Mouse (Mus musculus) intestine, embryonic 16.5 days (tissue): ENCODE measurements around the gene Nosip. TPM values are rescaled to one million over a fixed set of nuclear protein-coding genes. Genes with fewer than 3 reads are reported as not detected.
"Not testable (repeated sequence)": the region's sequence is repeated elsewhere in the genome, so short reads cannot be mapped to it uniquely, and the experiment has no call there.

Experiments
- ATAC-seq: fragments of 200-750 bp; cut with Nextera tagmentation; 2 replicates; pipeline ENCODE4 v1.8.0; 2017; ENCODE audit warnings: moderate TSS enrichment, moderate library complexity
- H3K27ac ChIP-seq: fragments of 300-500 bp; sonication (generic); 2 replicates; pipeline ENCODE4 v1.5.1; 2014; ENCODE audit warnings: mild to moderate bottlenecking, low read length
- H3K27me3 ChIP-seq: fragments of 300-500 bp; sonication (generic); replicated peaks from 2 replicates; pipeline ENCODE4 v1.6.1; 2014; ENCODE audit warnings: low read length, control low read depth, mixed read lengths; ENCODE audit not compliant: control insufficient read depth, insufficient read depth
- H3K36me3 ChIP-seq: fragments of 300-500 bp; sonication (generic); 2 replicates; pipeline ENCODE4 v1.6.1; 2014; ENCODE audit warnings: low read length, control low read depth; ENCODE audit not compliant: control insufficient read depth, insufficient read depth
- H3K4me1 ChIP-seq: fragments of 300-500 bp; sonication (generic); 2 replicates; pipeline ENCODE4 v1.6.1; 2014; ENCODE audit warnings: low read length, control low read depth, mixed read lengths; ENCODE audit not compliant: control insufficient read depth, insufficient read depth
- H3K4me2 ChIP-seq: fragments of 300-500 bp; sonication (generic); 2 replicates; pipeline ENCODE4 v1.6.1; 2014; ENCODE audit warnings: low read depth, low read length, control low read depth
- H3K4me3 ChIP-seq: fragments of 300-500 bp; sonication (generic); 2 replicates; pipeline ENCODE4 v1.5.1; 2014; ENCODE audit warnings: mild to moderate bottlenecking, low read length
- H3K9ac ChIP-seq: fragments of 300-500 bp; sonication (generic); 2 replicates; pipeline ENCODE4 v1.6.1; 2014; ENCODE audit warnings: low read depth, low read length
- H3K9me3 ChIP-seq: fragments of 300-500 bp; sonication (generic); 2 replicates; pipeline ENCODE4 v1.6.1; 2016; ENCODE audit warnings: low read length, control low read depth; ENCODE audit not compliant: control insufficient read depth
- WGBS: fragments of 180-500 bp; shearing (Covaris S2); extraction: QIAGEN DNeasy Blood & Tissue Kit; methylation state at CpG from one replicate; pipeline ENCODE4 v1.1.7; 2014; 5-methylcytosine and 5-hydroxymethylcytosine counted together
- microRNA counts: library from miRNA; unstranded; fragments of <30 nt; microRNA quantifications from one replicate; lab custom pipeline; 2016
- microRNA-seq: library from miRNA; unstranded; fragments of <30 nt; microRNA quantifications from one replicate; pipeline ENCODE4, GENCODE M21; 2016
- polyA plus RNA-seq: library from polyadenylated mRNA; unstranded; fragments of >200 nt; fragmentation: Nextera tagmentation; extraction: Ambion mirVana; gene quantifications from 2 replicates; pipeline ENCODE4 v1.2.1, GENCODE M21; 2015

The Nosip gene
- polyA plus RNA-seq, 1 experiment from 2014 or later, result 56.0 TPM

- H3K36me3 ChIP-seq, result peaks cover 44% of the 10 kb centered on the region
- WGBS, result under 1% methylated on average over 59 of the region's 59 CpGs
- no peaks in the 10 kb centered on the region for H3K9me3 ChIP-seq
- ATAC-seq, result peak; percentile 81
- H3K4me2 ChIP-seq, result peak within 1 kb of the TSS; percentile 64
- peak within 1 kb of the TSS; percentile 86 for H3K27ac ChIP-seq
- no peaks in the 10 kb centered on the region for H3K27me3 ChIP-seq
- H3K9ac ChIP-seq, result peak within 1 kb of the TSS; percentile 97
- H3K4me1 ChIP-seq, result peaks cover 36% of the 10 kb centered on the region
- H3K4me3 ChIP-seq, result peak within 1 kb of the TSS; percentile 93
These were observed 62.3 kb downstream of the Nosip start, which contains the start of gene Rps11 for GRCm38 (mm10) chr7:45124224-45125143. Rps11 (minus strand) TSS chr7:45124439.

- no peak for ATAC-seq
- 0 out of 2 replicates have a peak overlapping the region, but pooled peaks have one; percentile 31 for H3K9ac ChIP-seq
- no peaks in the 10 kb centered on the region for H3K9me3 ChIP-seq
- peak overlapping the region; percentile 93; the same call in 1 of the 2 replicates for H3K4me3 ChIP-seq
- H3K36me3 ChIP-seq, result peaks cover 39% of the 10 kb centered on the region
- H3K4me1 ChIP-seq, result peaks cover 40% of the 10 kb centered on the region
- H3K27ac ChIP-seq, result peak overlapping the region; percentile 85; the same call in 1 of the 2 replicates
- peak overlapping the region; percentile 13; the same call in 1 of the 2 replicates for H3K4me2 ChIP-seq
- WGBS, result 17% methylated on average over 7 of the region's 7 CpGs
- H3K27me3 ChIP-seq, result no peaks in the 10 kb centered on the region
These were observed 62.9 kb downstream of the Nosip start for GRCm38 (mm10) chr7:45125144-45125600.

GRCm38 (mm10) chr7:45125649-45126048 is 63.4 kb downstream of the Nosip start:
- Histone ChIP-seq H3K4me3 (peak overlapping the region; percentile 77), H3K4me1 (peaks cover 40% of the 10 kb centered on the region), H3K9ac (peak overlapping the region; percentile 97), H3K4me2 (peak overlapping the region; percentile 73), H3K36me3 (peaks cover 39% of the 10 kb centered on the region), H3K27ac (peak overlapping the region; percentile 85)
- not testable (repeated sequence) for H3K27me3 ChIP-seq, ATAC-seq, H3K9me3 ChIP-seq
- 67% methylated on average over 5 of the region's 5 CpGs for WGBS

DNA sequence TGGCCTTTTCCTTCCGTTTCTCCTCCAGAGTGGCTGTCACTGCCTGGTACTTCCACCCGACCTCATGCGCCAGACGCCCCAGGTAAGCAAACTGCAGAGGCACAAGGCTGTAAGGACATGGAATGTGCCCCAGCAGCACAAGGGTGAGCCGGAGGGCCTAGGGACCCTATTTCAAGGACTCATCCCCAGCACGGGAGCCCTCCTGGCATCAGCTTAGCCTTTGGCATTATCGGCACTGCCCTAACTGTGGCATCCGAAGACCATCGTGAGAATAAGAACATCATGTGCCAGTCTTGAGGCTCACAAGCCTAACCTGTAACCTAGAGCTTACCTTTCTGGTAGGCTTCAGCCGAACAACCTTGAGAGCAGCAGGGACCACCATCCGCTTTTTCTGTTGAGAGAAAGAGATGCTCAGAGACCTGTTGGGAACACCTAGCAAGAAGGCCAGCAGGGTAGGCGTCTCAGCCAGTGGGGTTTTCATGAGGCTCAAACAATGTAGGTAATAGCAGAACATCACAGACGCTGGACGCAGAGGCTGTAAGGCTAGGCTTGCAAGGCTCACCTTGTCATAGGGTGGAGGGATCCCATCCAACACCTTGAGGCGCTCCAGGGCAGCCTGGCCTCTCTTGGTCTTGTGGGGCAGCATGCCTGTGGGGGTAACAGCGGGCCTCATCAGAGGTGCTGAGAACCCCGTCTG is 64.1 kb downstream of the Nosip start:
- WGBS, result 65% methylated on average over 17 of the region's 17 CpGs

DNA sequence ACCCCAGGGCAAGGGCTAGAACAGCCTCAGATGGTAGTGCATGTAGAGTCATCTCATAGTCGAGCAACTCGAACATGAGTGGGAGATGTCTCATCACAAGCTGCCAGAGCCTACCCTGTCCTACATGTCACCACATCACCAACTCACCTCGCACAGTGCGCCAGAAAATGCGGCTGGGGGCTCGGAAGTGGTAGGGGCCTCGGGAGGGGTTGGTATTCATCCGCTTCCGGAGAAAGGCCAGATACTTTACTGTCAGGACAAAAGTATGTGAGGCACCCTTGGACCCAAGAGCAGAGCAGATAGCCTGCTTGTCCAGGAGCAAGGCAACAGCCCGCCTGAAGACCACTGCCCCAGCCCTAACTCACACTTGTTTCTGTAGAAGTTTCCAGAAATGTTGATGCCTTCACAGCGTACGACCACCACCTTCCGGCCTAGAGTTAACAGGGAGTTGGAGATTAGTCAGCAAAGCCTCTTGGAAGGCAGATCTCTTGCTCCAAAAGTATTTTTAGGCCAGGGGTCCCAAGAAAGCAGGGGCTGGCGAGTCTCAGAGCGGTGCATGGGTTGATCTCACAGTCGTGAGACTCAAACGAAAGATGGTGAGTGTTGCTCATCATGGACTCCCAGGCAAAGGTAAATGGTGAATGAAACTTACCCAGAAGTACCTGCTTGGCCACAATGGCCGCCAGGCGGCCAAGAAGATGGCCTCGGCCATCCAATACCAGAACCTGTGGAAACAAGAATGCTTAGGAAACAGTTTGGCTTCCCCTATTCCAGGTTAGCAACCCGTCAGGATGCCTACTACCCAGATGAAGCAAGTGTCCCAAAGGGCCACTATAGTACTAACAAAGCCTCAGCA is 64.8 kb downstream of the Nosip start:
- peaks cover 28% of the 10 kb centered on the region for H3K36me3 ChIP-seq
- peak overlapping the region; percentile 97 for H3K9ac ChIP-seq
- H3K27ac ChIP-seq, result peak overlapping the region; percentile 83
- H3K4me3 ChIP-seq, result peak overlapping the region; percentile 77
- no peak for ATAC-seq
- H3K9me3 ChIP-seq, result no peaks in the 10 kb centered on the region
- H3K27me3 ChIP-seq, result no peaks in the 10 kb centered on the region
- peak overlapping the region; percentile 73 for H3K4me2 ChIP-seq
- peaks cover 31% of the 10 kb centered on the region for H3K4me1 ChIP-seq
- WGBS, result 36% methylated on average over 21 of the region's 21 CpGs

More for the DNA sequence above, 64.1 kb downstream of the Nosip start:
- Histone ChIP-seq H3K9ac (peak overlapping the region; percentile 97), H3K4me2 (peak overlapping the region; percentile 73), H3K36me3 (peaks cover 34% of the 10 kb centered on the region), H3K27ac (peak overlapping the region; percentile 83), H3K27me3 (no peaks in the 10 kb centered on the region), H3K4me3 (peak overlapping the region; percentile 77), H3K9me3 (no peaks in the 10 kb centered on the region), H3K4me1 (peaks cover 38% of the 10 kb centered on the region)
- no peak for ATAC-seq

MicroRNA genes within 50 kb of the gene (microRNA counts, 519-probe panel; counts per million panel counts)
- microRNA mmu-miR-150 (lab: Ali Mortazavi, UCI), result 2,320 counts per million, percentile 55 among the panel's probes with 10 or more counts

Small RNA genes lying within 50 kb of the gene (microRNA-seq; reads per million reads assigned to microRNA genes)
- 32.1 reads per million, percentile 35 among the genes with 10 or more reads in this experiment for gene Mir150
- 14.1 reads per million, percentile 26 among the genes with 10 or more reads in this experiment for gene Mir5121
- not detected for gene Mir7054

Other genes with a start within 250 kb of the Nosip start
- 78.7 and 87.8 TPM in 2 replicates for gene Nup62, start 246.3 kb upstream of the Nosip start, polyA plus RNA-seq
- 1.5 and 1.8 TPM in 2 replicates for gene Il4i1, start 246.0 kb upstream of the Nosip start, polyA plus RNA-seq
- 4.9 and 5.5 TPM in 2 replicates for gene Atf5, start 245.8 kb upstream of the Nosip start, polyA plus RNA-seq
- gene Akt1s1, start 213.4 kb upstream of the Nosip start, polyA plus RNA-seq, result 105 and 107 TPM in 2 replicates
- 73.6 and 77.9 TPM in 2 replicates for gene Tbc1d17, start 213.3 kb upstream of the Nosip start, polyA plus RNA-seq
- gene Pnkp, start 205.3 kb upstream of the Nosip start, polyA plus RNA-seq, result 26.6 and 30.6 TPM in 2 replicates
- gene Ptov1, start 192.6 kb upstream of the Nosip start, polyA plus RNA-seq, result 71.8 and 159 TPM in 2 replicates
- gene Med25, start 169.7 kb upstream of the Nosip start, polyA plus RNA-seq, result 86.6 and 98.5 TPM in 2 replicates
- gene Fuz, start 166.3 kb upstream of the Nosip start, polyA plus RNA-seq, result 18.2 and 19.4 TPM in 2 replicates
- gene Ap2a1, start 132.9 kb upstream of the Nosip start, polyA plus RNA-seq, result 56.8 and 61.2 TPM in 2 replicates
- gene Tsks, start 119.2 kb upstream of the Nosip start, polyA plus RNA-seq, result 0.28 TPM in 1 of 2 replicates, not detected in the other
- 14.0 and 14.2 TPM in 2 replicates for gene Cpt1c, start 87.6 kb upstream of the Nosip start, polyA plus RNA-seq
- gene Prmt1, start 75.9 kb upstream of the Nosip start, polyA plus RNA-seq, result 363 and 439 TPM in 2 replicates
- gene Irf3, start 64.8 kb upstream of the Nosip start, polyA plus RNA-seq, result 96.1 and 115 TPM in 2 replicates
- gene Bcl2l12, start 63.7 kb upstream of the Nosip start, polyA plus RNA-seq, result 33.0 and 36.9 TPM in 2 replicates
- gene Scaf1, start 46.1 kb upstream of the Nosip start, polyA plus RNA-seq, result 20.1 and 23.2 TPM in 2 replicates
- 61.4 and 62.6 TPM in 2 replicates for gene Rras, start 44.5 kb upstream of the Nosip start, polyA plus RNA-seq
- gene Prr12, start 9.5 kb upstream of the Nosip start, polyA plus RNA-seq, result 6.3 and 6.4 TPM in 2 replicates
- gene Prrg2, start 248 bp downstream of the Nosip start, polyA plus RNA-seq, result 38.3 and 40.4 TPM in 2 replicates
- gene Rcn3, start 29.8 kb downstream of the Nosip start, polyA plus RNA-seq, result 237 and 260 TPM in 2 replicates
- 334 and 458 TPM in 2 replicates for gene Fcgrt, start 41.4 kb downstream of the Nosip start, polyA plus RNA-seq
- gene Rps11, start 62.0 kb downstream of the Nosip start, polyA plus RNA-seq, result 1,613 and 1,701 TPM in 2 replicates
- gene Rpl13a, start 66.3 kb downstream of the Nosip start, polyA plus RNA-seq, result 1,233 and 1,311 TPM in 2 replicates
- gene Gm45713, start 73.8 kb downstream of the Nosip start, polyA plus RNA-seq, result 0.20 TPM in 1 of 2 replicates, not detected in the other
- gene Flt3l, start 74.0 kb downstream of the Nosip start, polyA plus RNA-seq, result 2.2 and 2.5 TPM in 2 replicates
- 90.9 and 96.5 TPM in 2 replicates for gene Pih1d1, start 91.9 kb downstream of the Nosip start, polyA plus RNA-seq
- 106 and 110 TPM in 2 replicates for gene Aldh16a1, start 92.2 kb downstream of the Nosip start, polyA plus RNA-seq
- gene Slc17a7, start 101.5 kb downstream of the Nosip start, polyA plus RNA-seq, result 0.13 TPM in 1 of 2 replicates, not detected in the other
- gene Gfy, start 117.1 kb downstream of the Nosip start, polyA plus RNA-seq, result not detected in 2 replicates
- not detected in 2 replicates for gene Pth2, start 118.6 kb downstream of the Nosip start, polyA plus RNA-seq
- gene Ccdc155, start 142.5 kb downstream of the Nosip start, polyA plus RNA-seq, result 0.44 and 0.62 TPM in 2 replicates
- gene Dkkl1, start 149.7 kb downstream of the Nosip start, polyA plus RNA-seq, result 0.86 and 1.3 TPM in 2 replicates
- 69.6 and 82.1 TPM in 2 replicates for gene Tead2, start 153.3 kb downstream of the Nosip start, polyA plus RNA-seq
- gene Cd37, start 176.7 kb downstream of the Nosip start, polyA plus RNA-seq, result 4.2 and 5.0 TPM in 2 replicates
- gene Slc6a16, start 178.7 kb downstream of the Nosip start, polyA plus RNA-seq, result not detected in 2 replicates
- not detected in 2 replicates for gene Slc6a21, start 215.1 kb downstream of the Nosip start, polyA plus RNA-seq